ENCODE assay signal across 9 mouse cellular contexts in genomic region chr4:3085456-3086448, GRCm38 (mm10).
DNase-seq lines count a peak whose midpoint lies in the region; ATAC-seq and TF ChIP-seq lines count a peak whose summit lies in the region.
"Had no signal": no experiment of that assay in that cellular context is flagged by ENCODE, and none has a peak within 500 bp of the region (broad histone marks: within the 10 kb centered on the region; RNA-seq: fewer than 3 reads in every experiment).

No protein-coding gene starts in this region.

- TF ChIP-seq CTCF in forebrain, postnatal 0 days (IDR thresholded peaks at IDR 0.05; ENCODE audit: low read depth), result no peak

- no peak; the same call in 1 of the 2 replicates for ATAC-seq in forebrain, postnatal 0 days
- ATAC-seq in liver, embryonic 13.5 days (ENCODE audit: low read depth), result peak; percentile 6; the same call in 1 of the 2 replicates

- DNase-seq in forebrain, embryonic 10.5 days (ENCODE audit: extremely low spot score, low spot score), result peak; percentile 16
- no peak for DNase-seq in forebrain, postnatal 0 days
- DNase-seq in urinary bladder, adult 2 months (ENCODE audit: low spot score), result peak; percentile 20
- no peak for DNase-seq in urinary bladder, postnatal 14 days (ENCODE audit: low spot score)
- no peak for DNase-seq in liver, embryonic 13.5 days
- peak; percentile 0 to 2 for DNase-seq in thymus, postnatal 36 days
- DNase-seq in frontal cortex, postnatal 10 days (ENCODE audit: low spot score in 2 of 2), result no peak
- DNase-seq in layer of hippocampus, adult 9-11 months, result no peak

- WGBS in forebrain, embryonic 10.5 days, result 60% methylated on average over 6 of the region's 6 CpGs
- WGBS in forebrain, postnatal 0 days, result 66% methylated on average over 6 of the region's 6 CpGs
- 50% methylated on average over 6 of the region's 6 CpGs for WGBS in liver, embryonic 13.5 days (ENCODE audit: insufficient replicate concordance)

- peaks cover 96% of the 10 kb centered on the region for H3K9me3 ChIP-seq in forebrain, embryonic 10.5 days
- H3K9me3 ChIP-seq in forebrain, postnatal 0 days (ENCODE audit: low read length), result peaks cover 80% of the 10 kb centered on the region
- peaks cover 53% of the 10 kb centered on the region for H3K9me3 ChIP-seq in liver, embryonic 13.5 days (replicated peaks)

- no peaks in the 10 kb centered on the region for H3K36me3 ChIP-seq in forebrain, embryonic 10.5 days (replicated peaks)
- no peaks in the 10 kb centered on the region for H3K36me3 ChIP-seq in forebrain, postnatal 0 days (ENCODE audit: insufficient read depth)
- H3K36me3 ChIP-seq in liver, embryonic 13.5 days, result no peaks in the 10 kb centered on the region

- H3K4me2 ChIP-seq in forebrain, postnatal 0 days (ENCODE audit: low read depth), result no peak overlapping the region
- H3K4me2 ChIP-seq in liver, embryonic 13.5 days, result no peak overlapping the region

- H3K27ac ChIP-seq in forebrain, embryonic 10.5 days, result no peak overlapping the region
- no peak overlapping the region for H3K27ac ChIP-seq in forebrain, postnatal 0 days (ENCODE audit: low read depth, low read length)
- no peak overlapping the region for H3K27ac ChIP-seq in liver, embryonic 13.5 days

- H3K27me3 ChIP-seq in forebrain, embryonic 10.5 days (ENCODE audit: poor library complexity, severe bottlenecking), result no peaks in the 10 kb centered on the region
- no peaks in the 10 kb centered on the region for H3K27me3 ChIP-seq in forebrain, postnatal 0 days (ENCODE audit: insufficient read depth, low read length)
- no peaks in the 10 kb centered on the region for H3K27me3 ChIP-seq in liver, embryonic 13.5 days

- no peak overlapping the region for H3K4me3 ChIP-seq in forebrain, embryonic 10.5 days
- H3K4me3 ChIP-seq in forebrain, postnatal 0 days (ENCODE audit: low read depth, low read length), result no peak overlapping the region
- H3K4me3 ChIP-seq in liver, embryonic 13.5 days (replicated peaks), result no peak overlapping the region
- H3K4me3 ChIP-seq: erythroblast, embryonic 14.5 days had no signal

- no peak overlapping the region for H3K9ac ChIP-seq in forebrain, postnatal 0 days
- no peak overlapping the region for H3K9ac ChIP-seq in liver, embryonic 13.5 days

- H3K4me1 ChIP-seq in forebrain, embryonic 10.5 days, result no peaks in the 10 kb centered on the region
- no peaks in the 10 kb centered on the region for H3K4me1 ChIP-seq in forebrain, postnatal 0 days (ENCODE audit: insufficient read depth)
- H3K4me1 ChIP-seq in liver, embryonic 13.5 days (replicated peaks), result no peaks in the 10 kb centered on the region

Comparison
In these comparisons a context has a peak if more than half of its experiments do, and no peak if none do; other contexts are left out.
1. DNase-seq: peak in forebrain, embryonic 10.5 days (single experiment), urinary bladder, adult 2 months (single experiment) and thymus, postnatal 36 days (2 of 2); none in forebrain, postnatal 0 days (single experiment), urinary bladder, postnatal 14 days (single experiment), liver, embryonic 13.5 days (single experiment), frontal cortex, postnatal 10 days (0 of 2) and layer of hippocampus, adult 9-11 months (single experiment).